Mouse (Mus musculus) cerebellum, adult (tissue): ENCODE measurements around the gene Fam198b.

ENCODE experiments used
- ATAC-seq: cut with Nextera tagmentation; 2 replicates; pipeline ENCODE4 v1.9.2; 2017; ENCODE audit warnings: mild to moderate bottlenecking, moderate library complexity, mixed read lengths; ENCODE audit not compliant: insufficient number of reproducible peaks, low FRiP score, low TSS enrichment

Gene Fam198b

DNA sequence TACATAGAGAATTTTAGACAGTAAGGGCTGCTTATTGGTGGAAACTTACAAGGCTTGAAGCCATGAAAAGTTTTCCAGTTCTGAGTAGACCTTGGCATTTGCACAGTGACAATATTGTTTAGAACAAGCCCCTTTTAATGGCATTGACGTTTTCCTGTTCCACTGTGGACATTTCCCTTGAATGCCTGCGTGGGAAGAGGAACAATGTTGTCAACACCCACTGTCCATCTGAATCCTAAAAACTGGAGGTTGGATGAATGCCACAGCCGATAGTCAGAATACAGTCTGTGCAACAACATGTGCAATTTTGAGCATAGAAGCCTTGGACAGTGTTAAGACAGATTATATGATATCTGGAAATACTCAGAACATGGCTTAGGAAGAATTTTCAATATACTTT, 92.5 kb downstream of the Fam198b start:
- no peak for ATAC-seq

DNA sequence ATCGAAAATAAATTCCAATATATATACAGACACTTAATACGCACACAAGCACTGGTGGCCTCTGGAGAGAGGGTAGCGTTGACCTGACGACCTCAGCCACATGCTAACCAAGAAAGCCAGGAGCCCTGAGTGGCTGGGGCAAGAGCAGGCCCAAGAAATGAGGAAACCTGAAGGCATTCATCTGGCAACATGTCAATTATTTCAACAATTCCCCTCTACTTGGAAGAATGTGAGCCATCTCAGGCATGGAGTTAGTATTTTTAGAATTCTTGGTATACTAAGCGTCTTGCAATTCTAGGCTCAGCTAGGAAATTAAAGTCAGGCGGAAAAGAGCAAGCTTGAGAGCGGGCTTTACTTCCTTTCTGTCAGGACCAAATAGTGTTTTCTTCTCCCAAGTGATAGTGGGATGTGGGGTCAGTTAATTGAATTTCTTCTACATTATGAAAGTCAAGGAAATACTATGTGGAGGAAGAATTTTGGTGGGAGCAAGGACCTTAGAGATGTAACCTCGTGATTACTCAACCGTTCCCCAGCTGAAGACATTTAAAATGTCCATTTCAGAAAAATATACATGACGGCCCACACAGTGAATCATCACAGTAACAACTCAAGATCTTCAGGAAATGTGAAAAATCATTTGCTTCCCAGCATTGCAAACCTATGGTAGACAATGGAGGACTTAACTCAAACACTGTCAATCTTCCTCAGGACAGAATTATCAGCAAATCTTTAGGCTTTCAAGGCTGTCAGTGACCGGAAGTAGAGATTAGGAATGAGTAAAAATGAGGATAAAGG, 93.5 kb downstream of the Fam198b start:
- ATAC-seq = no peak

DNA sequence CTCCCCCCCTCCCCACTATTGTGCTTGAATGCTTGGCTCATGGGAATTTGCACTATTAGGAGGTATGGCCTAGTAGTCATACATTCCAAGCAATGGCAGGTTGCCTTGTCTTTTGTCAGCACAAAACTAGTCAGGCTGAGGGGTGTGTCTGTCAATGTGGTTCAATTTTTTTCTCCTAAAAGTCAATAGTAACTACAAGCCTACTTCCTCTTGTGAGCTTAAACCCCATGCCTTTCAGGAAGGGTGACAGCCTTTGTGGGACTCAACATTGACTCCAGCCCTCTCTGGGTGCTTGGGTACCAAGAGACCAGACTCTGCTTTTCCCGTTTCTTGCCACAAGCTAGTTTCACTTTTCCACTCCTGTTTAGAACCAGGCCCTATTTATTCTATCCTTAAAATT, 96.4 kb downstream of the Fam198b start:
- no peak for ATAC-seq

GRCm38 (mm10) chr3:79983961-79984419, 99.7 kb downstream of the Fam198b start:
- no peak for ATAC-seq

DNA sequence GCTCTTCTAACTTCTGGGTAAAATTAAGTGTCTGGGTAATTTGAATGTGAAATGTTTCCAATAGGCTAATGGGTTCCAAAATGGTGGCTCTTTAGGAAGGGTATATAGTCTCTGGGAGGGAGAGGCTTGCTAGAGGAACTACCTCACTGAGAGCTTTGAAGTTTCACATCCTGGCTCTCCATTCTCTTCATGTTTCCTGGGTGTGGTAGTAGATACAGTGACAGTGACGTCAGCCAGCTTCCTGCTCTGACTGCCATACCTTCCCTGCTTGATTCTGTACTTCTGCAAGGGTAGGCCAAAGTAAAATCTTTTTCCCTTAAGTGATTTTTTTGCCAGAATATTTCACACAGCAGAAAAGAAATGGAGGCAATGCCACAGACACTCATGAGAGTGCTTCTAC, 100.2 kb downstream of the Fam198b start:
- no peak for ATAC-seq

- ATAC-seq = no peak
Measured at GRCm38 (mm10) chr3:79989250-79989649, 104.9 kb downstream of the Fam198b start.

DNA sequence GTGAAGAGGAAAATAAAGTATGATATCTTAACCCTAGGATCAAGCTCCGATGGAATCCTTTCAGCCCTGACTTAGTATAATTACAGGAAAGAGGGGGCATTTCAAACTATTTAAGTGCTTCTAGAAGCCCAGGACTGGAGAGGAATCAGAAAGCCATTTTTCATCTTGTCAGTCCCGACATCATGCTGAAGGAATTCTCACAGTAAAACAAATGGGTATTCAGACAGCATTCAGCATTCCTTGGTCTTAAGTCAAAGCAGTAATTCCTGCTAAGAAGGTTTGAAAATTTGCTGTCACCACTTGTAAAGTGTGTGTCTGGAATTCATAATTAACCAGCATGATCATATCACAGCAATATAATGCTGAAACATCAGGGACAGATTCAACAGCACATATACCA, 105.6 kb downstream of the Fam198b start:
- ATAC-seq = no peak

GRCm38 (mm10) chr3:79990480-79990879, 106.1 kb downstream of the Fam198b start:
- ATAC-seq = no peak

GRCm38 (mm10) chr3:79994029-79994539, 109.8 kb downstream of the Fam198b start:
- ATAC-seq = no peak

DNA sequence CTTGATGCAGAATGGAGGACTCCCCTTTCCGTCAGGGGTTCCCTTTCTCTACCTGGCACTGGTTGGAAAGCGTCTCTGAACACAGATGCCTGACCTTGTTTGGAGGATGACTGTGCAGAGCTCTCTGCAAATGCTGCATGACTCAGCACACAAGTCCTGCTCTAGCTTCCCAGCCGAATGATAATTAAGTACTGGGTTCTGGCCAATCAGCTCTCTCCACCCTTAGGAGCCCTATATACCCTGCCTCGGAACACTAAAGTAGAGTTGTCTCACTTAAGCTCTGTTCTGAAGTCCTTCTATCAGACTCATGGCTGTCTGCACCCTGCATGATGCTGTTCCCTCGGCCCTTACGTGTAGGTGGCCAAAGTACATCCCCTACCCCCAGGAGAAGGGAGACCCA, 111.4 kb downstream of the Fam198b start:
- no peak for ATAC-seq
